In genomic region chr2:77795859-77796552, GRCm38 (mm10) we compare ENCODE assay signal across 9 mouse cellular contexts. TPM values are rescaled to one million over a fixed set of nuclear protein-coding genes. Genes with fewer than 3 reads are reported as not detected.
DNase-seq lines count a peak whose midpoint lies in the region; ATAC-seq and TF ChIP-seq lines count a peak whose summit lies in the region.
"Had no signal": no experiment of that assay in that cellular context is flagged by ENCODE, and none has a peak within 500 bp of the region (broad histone marks: within the 10 kb centered on the region; RNA-seq: fewer than 3 reads in every experiment).

No protein-coding gene starts in this region.

- no peaks in the 10 kb centered on the region for H3K27me3 ChIP-seq in kidney, embryonic 16.5 days (ENCODE audit: insufficient read depth, low read length)
- no peaks in the 10 kb centered on the region for H3K27me3 ChIP-seq in heart, embryonic 16.5 days (ENCODE audit: control insufficient read depth, insufficient read depth, low read length)
- H3K27me3 ChIP-seq in thymus, adult 2 months (ENCODE audit: control insufficient read depth, insufficient read depth, low read length), result no peaks in the 10 kb centered on the region

- H3K4me2 ChIP-seq in kidney, embryonic 16.5 days (replicated peaks; ENCODE audit: low read depth, low read length), result no peak overlapping the region
- peak overlapping the region; percentile 46 for H3K4me2 ChIP-seq in heart, embryonic 16.5 days (ENCODE audit: low read depth, low read length)

- H3K4me3 ChIP-seq in kidney, embryonic 16.5 days (ENCODE audit: low read length), result no peak overlapping the region
- H3K4me3 ChIP-seq in heart, embryonic 16.5 days (ENCODE audit: low read length), result 0 out of 2 replicates have a peak overlapping the region, but pooled peaks have one; percentile 6
- H3K4me3 ChIP-seq in thymus, adult 2 months (ENCODE audit: control insufficient read depth, insufficient read depth, low read length), result no peak overlapping the region

- no peak for ATAC-seq in kidney, embryonic 16.5 days (ENCODE audit: low FRiP score, low TSS enrichment)
- ATAC-seq in heart, embryonic 16.5 days (replicated peaks; ENCODE audit: extremely low read depth, insufficient read depth, low FRiP score), result no peak; the same call in 1 of the 2 replicates
- no peak for ATAC-seq in megakaryocyte progenitor cell, adult 5-6 weeks (replicated peaks; ENCODE audit: poor library complexity)

- no peaks in the 10 kb centered on the region for H3K4me1 ChIP-seq in kidney, embryonic 16.5 days (ENCODE audit: insufficient read depth, low read length)
- peaks cover 5% of the 10 kb centered on the region for H3K4me1 ChIP-seq in heart, embryonic 16.5 days (ENCODE audit: control insufficient read depth, insufficient read depth, low read length)
- H3K4me1 ChIP-seq in thymus, adult 2 months (replicated peaks; ENCODE audit: control insufficient read depth, insufficient read depth, low read length), result no peaks in the 10 kb centered on the region

- H3K36me3 ChIP-seq in kidney, embryonic 16.5 days (ENCODE audit: insufficient read depth, low read length), result no peaks in the 10 kb centered on the region
- H3K36me3 ChIP-seq in heart, embryonic 16.5 days (ENCODE audit: control insufficient read depth, insufficient read depth), result no peaks in the 10 kb centered on the region
- H3K36me3 ChIP-seq in thymus, adult 2 months (ENCODE audit: control insufficient read depth, insufficient read depth, low read length), result no peaks in the 10 kb centered on the region

- TF ChIP-seq CTCF in thymus, adult 2 months (IDR thresholded peaks at IDR 0.05; ENCODE audit: borderline replicate concordance, control insufficient read depth, extremely low read depth, insufficient read depth, low read length, poor library complexity), result no peak

- no peaks in the 10 kb centered on the region for H3K9me3 ChIP-seq in kidney, embryonic 16.5 days (ENCODE audit: low read length)
- H3K9me3 ChIP-seq in heart, embryonic 16.5 days (replicated peaks; ENCODE audit: control insufficient read depth, low read length), result no peaks in the 10 kb centered on the region

- H3K27ac ChIP-seq in kidney, embryonic 16.5 days (ENCODE audit: low read length), result no peak overlapping the region
- peak overlapping the region; percentile 76 for H3K27ac ChIP-seq in heart, embryonic 16.5 days (ENCODE audit: low read length)
- no peak overlapping the region for H3K27ac ChIP-seq in thymus, adult 2 months (ENCODE audit: control insufficient read depth, insufficient read depth, low read length)

- TF ChIP-seq POLR2A in thymus, adult 2 months (IDR thresholded peaks at IDR 0.05; ENCODE audit: control insufficient read depth, extremely low read depth, insufficient read depth, low read length, poor library complexity), result no peak

- H3K9ac ChIP-seq in kidney, embryonic 16.5 days (replicated peaks; ENCODE audit: low read length), result no peak overlapping the region
- no peak overlapping the region for H3K9ac ChIP-seq in heart, embryonic 16.5 days (ENCODE audit: low read length)

- WGBS in kidney, embryonic 16.5 days, result 67% methylated on average over 8 of the region's 8 CpGs
- 44% methylated on average over 8 of the region's 8 CpGs for WGBS in heart, embryonic 16.5 days
- 72% methylated on average over 8 of the region's 8 CpGs for WGBS in thymus, adult 2 months

- DNase-seq in kidney, adult 9 months, result peak; percentile 14
- DNase-seq in NIH3T3 (ENCODE audit: low read depth), result peak; percentile 28
- peak; percentile 82 to 86 for DNase-seq in cerebellum, adult 18-20 months
- peak; percentile 28 to 29 for DNase-seq in lung, postnatal 4 days
- no peak for DNase-seq in thymus, adult 2 months

RNA-seq across cellular contexts. Expression of gene Zfp385b, which starts 23.4 kb away (rescaled TPM):
- 6.8 and 6.9 TPM in 2 replicates for polyA plus RNA-seq in kidney, embryonic 16.5 days (2015; fragmentation: Nextera tagmentation; extraction: Ambion mirVana)
- polyA plus RNA-seq in heart, embryonic 16.5 days (2015; fragmentation: Nextera tagmentation; extraction: Ambion mirVana), result 3.8 and 4.0 TPM in 2 replicates
- 0.38 and 0.84 TPM in 2 replicates for polyA plus RNA-seq in thymus, adult 2 months (2012; rRNA removed)
- total RNA-seq in megakaryocyte progenitor cell, adult 5-6 weeks (2015), result not detected in 2 replicates
- total RNA-seq in megakaryocyte progenitor cell, adult 5-6 weeks (2017), result not detected in 2 replicates
- polyA plus RNA-seq: spleen, adult 2 months had no signal
